Mouse (Mus musculus): Measurements from ENCODE around the gene Dync1li2.

Dync1li2 gene

DNA sequence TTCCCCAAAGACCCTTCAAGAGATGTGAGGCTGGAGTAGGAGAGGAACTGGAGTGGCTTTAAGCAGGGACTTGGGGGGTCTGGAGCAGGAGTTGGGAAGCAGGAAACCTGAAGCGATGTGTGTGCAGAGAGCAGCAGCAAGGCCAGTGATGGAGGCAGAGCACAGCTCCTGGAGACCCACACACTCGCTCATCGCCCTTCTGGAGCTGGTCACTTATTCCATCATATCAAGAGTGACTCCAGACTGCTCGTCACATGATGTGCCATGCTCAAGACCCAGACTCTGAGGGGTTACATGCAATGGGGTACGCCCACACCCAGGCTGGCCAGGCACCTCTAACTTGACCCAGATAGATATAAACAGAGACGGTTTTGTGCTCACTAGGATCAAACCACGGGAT is 62.6 kb downstream of the Dync1li2 start:
- DNase-seq, result no peak

DNA sequence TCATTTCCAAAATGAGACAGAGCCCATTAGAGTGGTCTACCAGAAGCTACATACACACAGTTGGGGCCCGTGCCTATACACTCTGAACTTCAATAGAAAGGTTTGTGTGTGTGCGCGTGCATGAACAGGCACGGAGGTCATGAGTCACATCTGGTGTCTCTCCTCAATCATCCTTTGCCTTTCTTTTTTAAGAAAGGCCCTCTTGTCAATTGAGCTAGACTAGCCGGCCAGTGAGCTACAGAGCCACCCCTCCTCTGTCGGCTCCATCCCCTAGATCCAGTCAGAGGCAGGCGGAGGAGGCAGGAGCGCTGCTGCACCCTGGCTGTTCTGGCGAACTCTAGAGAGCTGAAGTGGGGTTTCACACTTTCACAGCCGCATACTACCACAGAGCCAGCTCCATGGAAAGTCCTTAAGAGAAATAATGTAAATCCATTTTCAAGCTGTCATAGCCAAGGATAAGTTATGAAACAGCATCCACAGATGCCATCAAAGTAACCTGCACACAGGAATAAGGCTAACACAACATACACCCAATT is 63.5 kb downstream of the Dync1li2 start:
- DNase-seq, result no peak

DNA sequence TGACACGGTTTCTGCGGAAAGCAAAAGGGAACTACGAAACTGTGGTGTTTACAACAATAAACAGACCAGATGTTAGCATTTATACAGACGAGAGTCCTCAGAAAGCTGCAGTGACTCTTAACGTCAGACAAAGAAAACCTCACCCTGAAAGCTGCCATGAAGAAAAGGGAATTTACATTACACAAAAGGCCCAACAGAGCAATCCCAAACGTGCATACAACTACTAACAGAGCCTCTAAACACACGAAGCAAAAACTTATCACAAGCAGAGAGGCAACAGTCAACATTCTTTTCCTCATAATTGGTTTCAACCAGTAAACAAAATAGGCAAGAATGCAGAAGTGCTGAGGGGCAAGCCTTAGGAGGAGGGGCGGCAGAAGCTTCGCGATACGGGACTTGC is 66.2 kb downstream of the Dync1li2 start:
- DNase-seq, result no peak

DNA sequence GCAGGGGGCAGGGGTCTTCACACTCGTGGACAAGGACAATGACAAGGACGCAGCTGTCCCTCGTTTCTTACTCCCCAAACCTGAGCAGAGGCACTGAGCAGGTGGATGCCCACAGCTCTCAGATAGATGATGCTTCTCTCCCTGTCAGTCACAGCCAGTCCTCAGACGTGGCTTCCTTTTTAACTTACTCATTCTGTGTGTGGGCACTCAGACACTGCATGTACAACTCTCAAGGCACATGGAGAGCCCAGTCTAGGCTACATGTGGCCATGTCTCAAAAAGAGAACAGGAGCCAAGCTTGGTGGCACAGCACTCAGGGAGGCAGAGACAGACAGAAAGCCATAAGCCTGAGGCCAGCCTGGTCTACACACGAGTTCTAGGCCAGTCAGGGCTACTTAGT is 66.9 kb downstream of the Dync1li2 start:
- no peak for DNase-seq

DNA sequence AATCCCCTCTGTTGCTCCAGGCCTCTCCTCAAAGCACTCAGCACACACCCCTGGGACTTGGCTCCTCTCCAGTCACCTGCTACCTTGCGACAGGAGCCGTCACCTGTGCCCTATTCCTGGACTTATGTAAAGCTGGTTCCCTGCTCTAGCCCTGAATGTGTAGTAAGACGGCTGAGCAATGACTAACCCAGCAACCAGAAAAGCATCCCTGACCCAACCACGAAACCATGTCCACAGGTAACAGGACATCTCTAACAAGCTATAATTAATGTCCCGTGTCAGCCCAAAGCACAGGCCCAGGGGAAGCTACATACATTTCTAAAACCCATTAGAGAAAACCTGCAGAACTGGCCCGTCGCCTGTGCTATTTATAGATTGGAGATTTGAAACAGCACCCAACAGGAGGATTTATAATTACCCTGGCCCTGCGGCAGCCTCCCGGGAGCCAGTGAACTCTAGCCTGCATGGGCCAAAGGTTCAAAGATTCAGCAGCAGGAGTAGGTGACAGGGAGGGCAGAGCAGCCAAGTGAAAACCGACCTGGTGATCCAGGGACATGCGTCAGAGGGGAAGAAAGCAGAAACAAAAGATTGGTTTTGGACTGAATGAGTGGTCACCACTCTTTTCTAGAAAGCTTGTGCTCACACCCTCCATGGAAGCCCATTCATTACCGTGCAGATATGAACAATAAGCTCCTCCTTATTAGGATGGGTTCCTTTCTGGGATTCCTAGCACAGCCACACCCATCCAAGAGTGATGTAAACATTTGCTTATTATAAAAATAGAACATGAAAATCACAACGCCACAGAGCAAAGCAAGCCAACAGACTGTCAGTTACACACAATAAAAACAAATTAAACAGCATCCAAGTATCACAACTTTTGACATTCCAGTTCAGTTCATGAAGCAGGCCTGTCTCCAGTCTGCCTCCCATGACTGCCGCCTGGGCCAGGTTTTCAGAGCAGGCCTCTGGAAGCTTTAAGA is 67.7 kb downstream of the Dync1li2 start:
- DNase-seq, result peak; percentile 49

DNA sequence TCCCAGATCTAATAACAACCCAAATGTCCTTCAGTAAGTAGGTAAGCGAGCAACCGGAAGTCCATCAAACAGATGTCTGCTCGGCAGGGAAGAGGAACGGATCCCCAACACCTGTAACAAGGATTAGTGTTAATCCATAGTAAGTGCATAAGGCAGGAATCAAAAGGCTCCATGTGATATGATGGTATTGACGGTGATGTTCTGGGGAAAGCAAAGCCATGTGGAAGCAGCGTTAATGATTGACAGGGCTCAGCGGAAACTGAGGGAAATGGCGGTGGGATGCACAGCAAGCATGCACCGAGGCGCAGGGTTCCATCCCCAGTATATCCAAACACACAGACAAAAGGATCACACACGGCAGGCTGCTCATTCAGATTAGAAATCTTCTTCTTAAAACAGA is 68.6 kb downstream of the Dync1li2 start:
- DNase-seq, result no peak

DNA sequence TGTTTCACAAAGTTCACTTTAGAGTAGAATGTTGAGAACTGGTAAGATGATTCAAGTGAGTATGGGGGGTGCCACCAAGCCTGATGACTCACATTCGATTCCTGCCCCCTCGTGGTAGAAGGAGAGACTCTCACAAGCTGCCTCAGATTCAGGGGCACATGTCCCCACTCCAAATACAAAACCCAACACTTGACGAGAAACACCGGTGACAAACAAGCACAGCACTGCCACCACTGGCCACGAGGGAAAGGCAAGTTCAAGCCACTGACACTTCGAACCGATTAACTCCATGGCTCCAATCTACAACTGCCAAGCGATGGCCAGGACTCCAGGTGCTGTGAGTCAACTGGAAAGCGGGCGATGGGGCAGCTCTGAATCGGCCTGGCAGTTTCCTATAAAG is 69.1 kb downstream of the Dync1li2 start:
- no peak for DNase-seq

DNA sequence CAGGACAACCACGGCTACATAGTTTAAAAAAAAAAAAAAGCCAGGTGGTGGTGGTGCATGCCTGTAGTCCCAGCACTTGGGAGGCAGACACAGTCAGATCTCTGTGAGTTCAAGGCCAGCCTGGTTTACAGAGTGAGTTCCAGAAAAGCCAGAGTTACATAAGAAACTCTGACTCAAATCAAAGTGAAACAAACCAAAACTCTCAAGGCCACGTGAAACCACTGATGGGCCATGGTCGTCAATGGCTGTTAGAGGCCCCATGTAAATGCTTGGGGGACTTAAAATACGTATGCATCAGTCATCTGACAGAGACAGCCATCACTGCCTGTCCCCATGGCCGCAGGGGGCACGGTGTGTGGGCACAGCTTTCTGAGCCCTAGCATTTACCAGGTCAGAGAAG is 71.7 kb downstream of the Dync1li2 start:
- no peak for DNase-seq

DNA sequence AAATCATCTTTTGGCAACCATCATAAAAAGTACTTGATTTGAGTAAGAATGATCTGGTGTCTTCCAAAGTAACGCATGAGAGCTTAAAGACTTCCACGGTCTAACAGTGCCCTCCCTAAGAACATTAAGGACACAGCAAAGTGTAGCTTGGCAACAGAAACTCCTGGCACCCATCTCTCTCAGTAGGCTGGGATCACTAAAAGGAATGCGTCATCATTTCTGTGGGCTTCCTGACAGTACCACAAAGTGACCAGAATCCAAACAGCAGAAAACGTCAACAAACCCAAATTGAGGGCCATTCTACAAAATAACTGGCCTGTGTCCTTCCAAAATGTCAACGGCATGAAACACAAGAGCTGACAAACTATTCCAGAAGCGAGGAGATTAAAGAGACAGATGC is 72.8 kb downstream of the Dync1li2 start:
- no peak for DNase-seq

DNA sequence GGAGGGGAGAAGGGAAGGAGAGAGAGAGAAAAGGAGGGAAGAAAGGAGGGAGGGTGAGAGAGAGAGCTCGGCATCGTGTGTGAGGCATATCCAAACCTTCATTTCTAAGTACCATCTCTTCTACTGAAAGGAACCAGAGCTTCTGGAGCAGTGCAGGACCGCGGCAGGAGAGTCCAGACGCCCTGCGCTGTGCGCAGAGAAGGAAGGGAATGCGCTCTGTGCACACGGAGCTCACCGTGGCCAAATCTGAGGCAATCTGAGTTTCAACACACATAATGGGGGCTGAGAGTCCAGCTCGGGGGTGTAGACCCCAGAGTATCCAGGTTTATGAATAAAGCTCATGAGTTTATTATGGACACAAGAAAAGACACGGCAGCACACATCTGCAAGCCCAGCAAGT is 73.3 kb downstream of the Dync1li2 start:
- DNase-seq, result no peak

All from cerebellum, adult 11 months (tissue).